Mouse (Mus musculus) olfactory bulb, adult 2 months (tissue): ENCODE measurements around the gene Zfp979. TPM values are rescaled to one million over a fixed set of nuclear protein-coding genes. Genes with fewer than 3 reads are reported as not detected.
"Not testable (repeated sequence)": the region's sequence is repeated elsewhere in the genome, so short reads cannot be mapped to it uniquely, and the experiment has no call there.

Experiments used
- H3K27ac ChIP-seq: fragments of 200-500 bp; 2 replicates; pipeline ENCODE4 v1.5.1; 2012; ENCODE audit warnings: low read depth, low read length; ENCODE audit not compliant: insufficient read depth
- H3K4me1 ChIP-seq: fragments of 200-500 bp; 2 replicates; pipeline ENCODE4 v1.6.1; 2012; ENCODE audit warnings: low read length; ENCODE audit not compliant: control insufficient read depth, insufficient read depth
- H3K4me3 ChIP-seq: fragments of 200-500 bp; 2 replicates; pipeline ENCODE4 v1.5.1; 2012; ENCODE audit warnings: mild to moderate bottlenecking, low read depth, low read length, moderate library complexity; ENCODE audit not compliant: insufficient read depth
- CTCF ChIP-seq: fragments of 200-500 bp; IDR thresholded peaks from 2 replicates; pipeline ENCODE4 v1.5.1; 2012; ENCODE audit warnings: low read depth, mild to moderate bottlenecking, low read length, moderate library complexity; ENCODE audit not compliant: insufficient read depth
- POLR2A ChIP-seq: fragments of 200-500 bp; IDR thresholded peaks from 2 replicates; pipeline ENCODE4 v1.6.1; 2012; ENCODE audit warnings: mild to moderate bottlenecking, low read depth, low read length, moderate library complexity; ENCODE audit not compliant: insufficient read depth
- WGBS: fragments of 180-500 bp; shearing (Covaris S2); methylation state at CpG from one replicate; pipeline ENCODE4 v1.1.7; 2018; 5-methylcytosine and 5-hydroxymethylcytosine counted together
- polyA plus RNA-seq: library from polyadenylated mRNA; stranded (reverse); fragments of >200 nt; gene quantifications from 2 replicates; pipeline ENCODE4 v1.2.4, GENCODE M21; 2012; ENCODE audit warnings: low replicate concordance; ENCODE audit not compliant: missing spikeins, insufficient read depth, insufficient read length

The Zfp979 gene
- polyA plus RNA-seq, 1 experiment: not detected

DNA sequence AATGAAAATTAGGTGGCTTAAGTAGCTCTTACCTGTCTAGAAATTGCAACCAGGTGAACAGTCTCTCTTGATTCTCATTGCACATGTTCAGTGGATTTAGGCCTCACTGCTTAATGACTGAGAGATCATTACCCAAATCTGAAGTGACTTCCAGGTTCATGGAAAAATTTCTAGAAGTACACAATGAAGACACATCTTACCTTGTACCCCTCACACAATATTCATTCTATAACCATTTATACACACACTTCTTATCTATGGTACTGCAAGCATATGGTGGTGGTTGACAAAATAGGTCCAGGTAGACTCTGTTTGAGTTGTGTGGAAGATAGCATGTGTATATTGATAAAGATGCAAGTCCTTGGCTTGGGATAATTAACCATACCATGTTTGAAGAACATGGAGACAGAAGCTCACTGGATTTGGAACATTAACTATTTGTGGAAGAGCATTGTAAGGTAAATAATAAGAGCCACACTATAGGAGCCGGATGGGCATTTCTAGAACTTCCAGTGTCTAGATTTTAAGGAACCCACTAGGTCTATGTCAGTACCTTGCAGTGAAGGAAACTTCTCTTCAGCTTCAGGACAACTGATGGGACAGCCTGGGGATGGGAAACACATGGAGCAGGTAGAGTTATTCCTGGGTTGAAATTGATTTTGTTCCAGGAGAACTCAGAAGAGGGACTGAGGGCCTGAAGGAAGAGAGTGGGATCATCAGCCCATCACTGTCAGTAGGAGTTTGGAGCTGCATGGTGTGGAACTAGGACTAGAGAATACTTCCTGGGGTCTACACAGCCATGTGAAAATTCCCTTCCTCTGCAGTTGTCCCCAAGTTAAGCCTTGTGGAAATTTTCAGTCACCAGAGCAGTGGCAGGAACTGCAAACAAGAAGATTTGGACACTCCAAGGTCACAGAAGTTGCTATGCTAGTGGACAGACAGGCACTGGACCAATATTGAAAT, 55.5 kb downstream of the Zfp979 start:
- TF ChIP-seq CTCF: no peak
- WGBS: 47% methylated on average over 1 of the region's 1 CpGs
- Histone ChIP-seq H3K27ac (no peak overlapping the region), H3K4me1 (no peaks in the 10 kb centered on the region), H3K4me3 (no peak overlapping the region)

DNA sequence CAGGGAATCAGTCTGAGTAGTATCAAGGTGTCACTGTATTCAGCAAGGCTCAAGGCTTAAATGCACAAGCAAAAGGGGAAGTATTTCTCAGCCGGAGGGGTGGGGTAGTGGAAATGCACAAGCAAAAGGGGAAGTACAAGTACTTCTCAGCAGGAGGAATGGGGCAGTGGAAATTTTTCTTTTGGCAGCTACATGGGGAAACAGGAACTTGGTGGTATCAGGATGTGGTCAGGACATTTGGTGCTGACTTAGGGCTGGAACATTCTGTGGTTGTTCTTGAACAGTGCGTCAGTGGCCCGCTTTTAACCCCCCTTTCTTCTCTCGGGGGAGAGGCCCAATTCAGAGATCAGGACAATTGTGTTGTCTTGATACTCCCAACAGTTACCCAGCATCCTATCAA, 62.9 kb downstream of the Zfp979 start:
- not testable (repeated sequence) for H3K4me1 ChIP-seq, H3K27ac ChIP-seq, H3K4me3 ChIP-seq
- WGBS: 92% methylated on average over 4 of the region's 4 CpGs

DNA sequence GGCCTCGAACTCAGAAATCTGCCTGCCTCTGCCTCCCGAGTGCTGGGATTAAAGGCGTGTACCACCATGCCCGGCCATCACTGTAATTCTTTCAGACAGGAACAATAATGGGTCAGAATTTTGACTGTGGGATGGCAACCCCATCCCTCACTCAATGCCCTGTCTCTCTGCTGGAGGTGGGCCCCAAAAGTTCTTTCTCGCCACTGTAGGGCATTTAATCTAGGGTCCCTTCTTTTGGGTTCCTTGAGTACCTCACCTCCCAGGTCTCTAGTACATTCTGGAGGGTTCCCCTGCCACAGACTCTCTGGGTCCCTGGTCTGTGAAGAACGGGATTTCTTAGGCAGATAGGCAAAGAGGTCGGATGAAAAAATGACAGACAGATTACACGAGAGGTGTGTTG, 71.2 kb downstream of the Zfp979 start:
- not testable (repeated sequence) for H3K27ac ChIP-seq, H3K4me3 ChIP-seq, H3K4me1 ChIP-seq
- 88% methylated on average over 8 of the region's 8 CpGs for WGBS

DNA sequence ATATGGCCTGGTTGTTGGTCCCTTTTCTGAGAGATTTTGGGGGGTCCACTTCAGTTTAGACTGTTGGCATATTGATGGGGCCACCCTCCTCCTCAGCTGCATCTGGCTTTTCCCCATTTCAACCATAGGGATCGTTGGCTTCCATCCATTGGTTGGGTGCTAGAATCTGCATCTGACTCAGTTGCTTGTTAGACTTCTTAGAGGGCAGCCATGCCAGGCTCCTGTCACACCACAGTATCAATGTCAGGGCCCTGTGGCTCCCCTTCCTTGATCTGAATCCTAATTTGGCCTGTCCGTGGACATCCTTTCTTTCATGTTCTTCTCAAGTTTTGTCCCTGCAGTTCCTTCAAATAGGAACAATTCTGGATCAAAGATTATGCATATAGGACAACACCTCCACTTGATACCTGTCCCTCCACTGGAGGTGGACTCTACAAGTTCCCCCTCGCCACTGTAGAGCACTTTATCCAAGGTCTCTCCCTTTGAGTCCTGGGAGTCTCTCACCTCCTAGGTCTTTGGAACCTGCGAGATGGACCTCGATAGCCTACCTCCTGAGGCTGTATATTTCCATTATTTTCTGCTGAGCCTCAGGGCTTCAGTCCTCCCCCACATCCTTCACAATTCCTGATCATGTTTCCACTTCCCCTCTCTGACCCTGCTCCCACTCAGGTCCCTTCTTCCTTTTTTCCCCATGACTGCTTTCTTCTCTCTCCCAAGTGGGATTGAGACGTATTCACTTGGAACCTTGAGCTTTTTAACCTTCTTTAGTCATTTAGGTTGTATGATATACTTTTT, 76.7 kb downstream of the Zfp979 start:
- H3K27ac ChIP-seq: no peak overlapping the region
- WGBS: 68% methylated on average over 6 of the region's 6 CpGs
- TF ChIP-seq POLR2A: no peak
- no peaks in the 10 kb centered on the region for H3K4me1 ChIP-seq
- H3K4me3 ChIP-seq: no peak overlapping the region

Other genes with a start within 250 kb of the Zfp979 start
- gene Zfp982, start 150.1 kb downstream of the Zfp979 start, polyA plus RNA-seq: not detected in 2 replicates
- gene Gm16503, start 102.3 kb downstream of the Zfp979 start, polyA plus RNA-seq: not detected in 2 replicates
- gene Zfp985, start 89.2 kb downstream of the Zfp979 start, polyA plus RNA-seq: not detected in 2 replicates
- not detected in 2 replicates for gene Zfp534, start 60.0 kb upstream of the Zfp979 start, polyA plus RNA-seq
- not detected in 2 replicates for gene Zfp984, start 167.3 kb upstream of the Zfp979 start, polyA plus RNA-seq
- not detected in 2 replicates for gene Zfp933, start 205.9 kb upstream of the Zfp979 start, polyA plus RNA-seq
- 626 TPM in 1 of 2 replicates, not detected in the other for gene Miip, start 226.3 kb upstream of the Zfp979 start, polyA plus RNA-seq
- gene Fv1, start 226.5 kb upstream of the Zfp979 start, polyA plus RNA-seq: not detected in 2 replicates